Mouse (Mus musculus) heart, postnatal 36 days (tissue): ENCODE measurements around the gene Mboat7. TPM values are rescaled to one million over a fixed set of nuclear protein-coding genes. Genes with fewer than 3 reads are reported as not detected.

ENCODE experiments used
- DNase-seq, 2 experiments: peaks; one replicate each; pipeline ENCODE4 v3.0.0; 2021 to 2022
- intact Hi-C: fragments of 180-260 bp; cut with DNase I; formaldehyde crosslinking; loops from one replicate; pipeline ENCODE4 v1.15.1; 2025
- microRNA-seq, 2 experiments: library from miRNA; unstranded; fragments of <30 nt; microRNA quantifications; one replicate each; pipeline ENCODE4 v1.2.0; 2021; ENCODE audit warnings: borderline number of aligned reads in 2 of 2
- total RNA-seq, 2 experiments: library from RNA; stranded (reverse); gene quantifications; 2 replicates each; pipeline ENCODE4 v1.2.3; 2021

The Mboat7 gene
- total RNA-seq, 2 experiments from 2014 or later: 18.7 to 22.1 TPM

DNA sequence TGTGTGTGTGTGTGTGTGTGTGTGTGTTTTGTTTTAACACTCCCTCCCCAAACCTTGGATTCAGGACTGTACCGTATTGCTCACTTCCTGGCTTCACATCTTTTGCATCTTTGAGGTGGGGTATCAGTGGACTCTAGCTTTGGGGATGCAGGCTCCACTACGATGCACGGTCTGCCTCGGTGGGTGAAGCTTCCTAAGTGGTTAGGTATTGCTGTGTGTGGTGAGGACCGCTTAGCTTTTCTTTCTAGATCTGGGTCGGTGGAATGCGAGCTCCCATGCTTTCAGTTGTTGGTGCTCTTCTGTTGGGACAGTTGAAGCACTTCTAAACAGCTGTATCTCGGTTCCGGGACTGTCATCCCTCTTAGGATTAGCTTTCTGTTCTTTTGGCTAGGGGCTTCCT is 47.1 kb downstream of the Mboat7 start:
- DNase-seq: no peak
- intact Hi-C loops: loop anchor here (1.0 to 5.0 kb wide), 2 partner anchors 18 to 46 kb away; partner anchors contain the start of genes Mboat7 and Tsen34

DNA sequence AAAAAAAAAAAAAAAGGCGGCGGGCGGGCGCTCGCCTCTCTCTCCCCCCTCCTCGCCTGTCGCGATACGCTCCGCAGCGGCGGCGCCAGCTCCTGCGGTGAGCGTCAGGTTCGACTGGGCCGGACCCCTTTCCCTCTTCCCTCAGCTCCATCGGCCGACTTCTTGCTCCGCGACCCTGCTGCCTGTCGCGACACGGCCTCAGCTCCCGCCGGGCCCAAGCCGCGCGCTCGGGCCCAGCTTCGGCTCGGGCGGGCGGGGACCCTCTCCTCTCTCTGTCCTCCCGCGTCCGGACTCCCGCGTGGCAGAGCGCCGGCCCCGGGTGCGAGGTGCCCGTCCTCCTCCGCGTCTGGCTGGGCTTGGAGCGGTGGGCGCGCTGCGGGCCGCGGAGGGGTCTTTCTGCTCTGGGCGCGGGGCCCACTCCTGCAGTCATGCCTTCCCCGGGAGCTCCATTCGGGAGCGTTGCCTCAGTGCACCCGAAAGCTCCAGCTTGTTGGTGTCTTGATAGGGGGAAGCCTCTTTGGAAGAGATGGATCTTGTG is 47.8 kb downstream of the Mboat7 start:
- DNase-seq: peak in 1 of 2 experiments; percentile 33
- intact Hi-C loops: loop anchor here (1.0 to 5.0 kb wide), 2 partner anchors 19 to 47 kb away; partner anchors contain the start of genes Mboat7 and Tsen34

DNA sequence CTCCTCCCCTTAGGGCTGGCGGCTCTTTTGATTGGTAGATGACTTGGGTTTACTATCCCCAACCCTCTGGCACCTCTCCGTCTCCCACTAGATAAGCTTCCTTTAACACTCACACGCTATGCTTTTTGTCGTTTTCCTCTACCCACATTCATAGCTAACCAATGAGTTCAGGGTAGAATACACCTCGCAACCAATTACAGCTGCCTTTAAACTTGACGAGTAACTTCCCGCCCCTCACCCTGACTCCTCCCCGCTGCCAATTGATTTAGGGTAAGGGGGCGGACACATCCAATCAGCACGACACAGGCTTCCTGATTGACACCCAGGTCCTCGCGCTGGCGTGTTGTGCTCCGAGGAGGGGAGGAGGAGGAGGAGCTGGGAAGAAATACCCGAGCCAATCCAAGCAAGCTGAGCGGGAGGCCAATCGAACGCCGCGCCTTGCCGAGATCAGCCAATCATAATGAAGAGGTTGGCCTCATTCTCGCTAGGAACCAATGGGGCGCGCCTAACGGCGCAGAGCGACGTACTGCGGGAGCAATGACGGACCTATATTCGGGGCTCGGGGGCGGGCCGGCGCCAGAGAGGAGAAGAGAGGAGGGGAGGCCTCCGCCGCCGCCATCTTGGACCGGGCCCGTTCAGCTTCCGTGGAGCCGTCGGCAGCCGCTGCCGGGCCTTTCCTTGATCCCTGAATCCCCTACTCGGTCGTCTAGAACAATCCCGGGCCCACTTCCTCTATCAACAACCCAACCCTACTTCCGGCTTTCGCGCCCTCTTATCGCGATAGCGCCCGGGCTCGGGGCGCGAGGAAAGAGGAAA is 48.4 kb downstream of the Mboat7 start, which contains the start of gene Cnot3:
Gene Cnot3, plus strand, starts transcription at position 597 of the 816 bp plus-strand sequence.
- peak; percentile 94 to 95 for DNase-seq
- intact Hi-C loops: loop anchor here (5.0 kb wide), 1 partner anchor 47 kb away; the partner anchor contains the start of genes Mboat7 and Tsen34

DNA sequence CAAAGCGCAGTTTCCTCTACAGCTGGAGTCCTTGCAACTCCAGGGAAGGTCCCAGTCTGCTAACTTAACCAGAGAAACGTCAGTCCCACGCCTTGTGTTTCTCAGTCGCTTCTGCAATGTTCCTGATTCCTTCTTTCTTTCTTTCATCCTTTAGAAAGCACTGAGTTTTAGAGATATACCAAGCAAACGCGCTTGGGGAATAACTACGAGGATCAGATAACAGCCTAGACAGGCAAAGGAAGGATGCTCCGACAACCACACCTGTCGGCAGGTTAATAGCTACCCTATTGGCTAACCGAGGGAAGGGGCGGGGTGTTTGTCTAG is 49.0 kb downstream of the Mboat7 start:
- intact Hi-C loops: no loop called here
- peak in 1 of 2 experiments; percentile 86 for DNase-seq

DNA sequence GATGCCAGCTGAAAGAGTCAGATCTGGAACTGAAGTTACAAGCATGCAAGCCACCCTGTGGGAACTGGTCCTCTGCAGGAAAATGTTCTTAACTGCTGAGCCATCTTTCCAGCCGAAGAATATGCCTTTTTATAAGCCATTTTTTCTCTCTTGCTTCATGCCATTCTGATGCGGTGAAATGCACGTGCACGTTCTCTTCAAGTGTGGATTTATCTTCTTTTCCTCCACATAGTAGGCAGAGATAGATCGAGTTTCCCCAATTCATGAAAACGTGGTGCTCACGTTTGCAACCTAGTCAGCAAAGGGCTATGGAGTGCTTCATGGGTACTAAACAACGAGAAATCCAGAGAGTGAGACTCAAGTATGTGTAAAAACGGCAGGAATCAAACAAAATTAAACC is 49.5 kb downstream of the Mboat7 start:
- intact Hi-C loops: no loop called here
- DNase-seq: no peak

DNA sequence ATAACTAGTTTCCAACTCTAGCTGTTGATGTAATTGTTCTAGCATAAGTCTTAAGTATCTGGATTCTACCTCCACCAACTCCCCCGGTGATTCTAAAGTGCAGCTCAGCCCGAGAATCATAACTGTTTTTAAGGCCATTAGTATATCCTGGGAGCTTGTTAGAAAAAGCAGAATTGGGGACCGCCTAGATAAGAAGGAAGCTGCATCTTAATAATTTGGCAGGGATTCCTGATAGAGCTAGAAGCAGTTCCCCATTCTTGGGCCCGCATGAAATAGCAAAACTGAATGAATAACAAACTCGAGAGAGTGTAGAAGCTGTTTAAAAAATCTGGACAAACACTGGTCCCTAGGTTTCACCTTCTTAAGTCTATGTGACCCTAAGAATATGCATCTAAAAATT is 49.9 kb downstream of the Mboat7 start:
- DNase-seq: no peak
- intact Hi-C loops: no loop called here

DNA sequence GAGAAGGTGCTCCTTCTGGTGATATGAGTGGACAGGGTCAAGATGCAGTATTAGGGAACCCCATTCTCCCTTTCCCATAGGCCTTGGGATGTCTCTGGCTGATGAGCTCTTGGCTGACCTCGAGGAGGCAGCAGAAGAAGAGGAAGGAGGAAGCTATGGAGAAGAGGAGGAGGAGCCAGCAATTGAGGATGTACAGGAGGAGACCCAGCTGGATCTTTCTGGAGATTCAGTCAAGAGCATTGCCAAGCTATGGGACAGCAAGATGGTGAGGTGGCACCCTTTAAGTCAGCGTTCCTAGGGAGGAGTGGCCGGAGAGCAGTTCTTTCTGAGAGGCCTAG is 62.9 kb downstream of the Mboat7 start:
- intact Hi-C loops: no loop called here
- DNase-seq: no peak

DNA sequence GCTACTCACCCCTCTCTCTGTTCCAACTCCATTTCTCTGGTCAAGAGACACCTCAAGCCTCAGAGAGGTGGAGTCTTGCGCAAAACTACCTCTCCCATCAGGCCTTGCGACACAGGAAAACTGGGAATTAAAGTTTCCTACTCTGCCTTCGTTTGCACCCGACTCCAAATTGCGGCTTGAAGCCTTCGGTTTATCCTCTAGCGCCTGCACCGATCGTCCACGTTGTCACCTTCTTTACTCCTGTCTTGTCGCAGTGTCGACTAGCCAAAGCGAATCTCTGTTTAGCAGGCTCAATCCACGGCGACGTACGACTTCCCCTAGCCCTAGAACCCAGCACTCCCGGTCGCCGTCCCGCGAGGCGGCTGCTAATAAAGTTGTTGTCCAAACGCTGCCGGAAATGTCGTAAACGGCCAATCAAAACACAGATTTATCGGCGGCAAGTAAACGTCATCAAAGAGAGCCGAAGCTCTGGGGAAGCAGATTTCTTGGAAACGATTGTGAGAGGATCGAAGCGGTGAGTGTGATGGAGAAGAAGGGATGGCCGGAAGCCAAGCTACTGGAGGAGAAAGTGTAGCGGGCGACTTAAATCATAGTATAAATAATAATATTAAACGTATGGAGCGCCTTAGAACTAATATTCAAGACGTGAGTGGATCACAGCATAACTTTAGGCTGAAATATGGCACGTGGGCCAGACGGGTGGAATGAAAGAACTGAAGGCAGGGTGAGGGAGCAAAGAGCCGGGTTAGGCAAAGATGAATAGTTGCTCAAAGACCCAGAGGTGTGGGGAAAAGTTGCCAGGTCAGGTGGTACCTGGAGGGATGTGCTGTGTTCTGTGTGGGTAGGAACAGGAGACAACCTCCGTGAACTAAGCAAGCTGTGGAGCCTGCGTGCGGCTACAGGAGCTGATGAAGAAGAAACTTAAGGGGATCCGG is 63.5 kb downstream of the Mboat7 start, which contains the start of the genes Tfpt and Prpf31:
Gene Tfpt, minus strand, starts transcription at position 387 of the 935 bp plus-strand sequence.
Gene Prpf31, plus strand, starts transcription at position 443 of the 935 bp plus-strand sequence.
- DNase-seq: peak; percentile 90 to 95
- intact Hi-C loops: loop anchor here (10.0 kb wide), 1 partner anchor 515 kb away; no protein-coding TSS in a partner anchor

DNA sequence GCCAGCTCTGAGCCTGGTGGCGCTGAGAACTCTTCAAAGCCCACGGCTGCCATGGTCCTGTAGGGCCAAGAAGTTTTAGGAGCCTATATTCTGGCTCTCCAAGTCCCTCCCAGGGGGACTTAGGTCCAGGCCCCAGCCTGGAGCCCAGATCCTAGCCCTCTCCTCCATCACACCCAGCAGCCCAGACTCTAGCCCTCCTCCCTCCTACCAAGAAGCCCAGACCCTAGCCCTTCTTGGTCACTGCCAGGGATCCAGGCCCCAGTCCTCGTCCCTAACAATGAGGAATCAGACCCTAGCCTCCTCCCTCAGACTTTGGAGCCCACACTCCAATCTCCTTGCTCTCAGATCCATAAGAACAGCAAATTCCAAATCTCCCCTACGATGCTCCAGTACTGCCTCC is 64.3 kb downstream of the Mboat7 start:
- intact Hi-C loops: loop anchor here (10.0 kb wide), 1 partner anchor 516 kb away; no protein-coding TSS in a partner anchor
- DNase-seq: no peak

Small RNA genes within 50 kb of the gene (microRNA-seq; reads per million reads assigned to microRNA genes)
- 2.0 to 4.3 reads per million in 2 experiments for gene Mir3572

Other genes starting within 250 kb of the Mboat7 start
- not detected for gene Tarm1, start 190.9 kb downstream of the Mboat7 start, total RNA-seq
- gene Oscar, start 77.4 kb downstream of the Mboat7 start, total RNA-seq: under 1 TPM; 0.17 to 0.35 TPM
- 1,000 to 10,000 TPM; 1,822 to 1,988 TPM for gene Ndufa3, start 76.2 kb downstream of the Mboat7 start, total RNA-seq
- 10 to 100 TPM; 17.2 to 25.4 TPM for gene Tfpt, start 63.6 kb downstream of the Mboat7 start, total RNA-seq
- gene Prpf31, start 63.5 kb downstream of the Mboat7 start, total RNA-seq: 10 to 100 TPM; 24.4 to 26.6 TPM
- gene Cnot3, start 48.3 kb downstream of the Mboat7 start, total RNA-seq: 10 to 100 TPM; 22.5 to 27.6 TPM
- 10 to 100 TPM; 12.5 to 12.9 TPM for gene Leng1, start 27.7 kb downstream of the Mboat7 start, total RNA-seq
- gene Tmc4, start 16.0 kb downstream of the Mboat7 start, total RNA-seq: 1 to 10 TPM in 1 of 2 experiments, under 1 TPM in 1; 0.54 to 1.2 TPM
- gene Tsen34, start 660 bp downstream of the Mboat7 start, total RNA-seq: 10 to 100 TPM; 73.9 to 77.4 TPM
- 100 to 1,000 TPM; 621 to 660 TPM for gene Rps9, start 10.5 kb upstream of the Mboat7 start, total RNA-seq
- 1 to 10 TPM; 1.7 to 2.6 TPM for gene Pirb, start 26.9 kb upstream of the Mboat7 start, total RNA-seq
- gene Gm15448, start 132.2 kb upstream of the Mboat7 start, total RNA-seq: under 1 TPM; 0.46 to 0.61 TPM
- gene Pira2, start 151.5 kb upstream of the Mboat7 start, total RNA-seq: under 1 TPM; 0.33 to 0.44 TPM
- under 1 TPM in 1 of 2 experiments, not detected in 1; 0.35 TPM for gene Gm14548, start 204.6 kb upstream of the Mboat7 start, total RNA-seq
- under 1 TPM; 0.38 to 0.58 TPM for gene Lilra6, start 222.0 kb upstream of the Mboat7 start, total RNA-seq